Mouse (Mus musculus) ES-E14 (cell line): ENCODE measurements around the gene Cuta. TPM values are rescaled to one million over a fixed set of nuclear protein-coding genes. Genes with fewer than 3 reads are reported as not detected.

Source experiments
- DNase-seq: peaks from one replicate; pipeline ENCODE4 v3.0.0-alpha.2; 2013; ENCODE audit warnings: low read depth, low spot score
- H3K27ac ChIP-seq: 2 replicates; pipeline ENCODE4 v1.5.1; 2012; ENCODE audit warnings: low read depth, mild to moderate bottlenecking, low read length, moderate library complexity, mixed read lengths; ENCODE audit not compliant: poor library complexity, insufficient read depth, severe bottlenecking
- H3K36me3 ChIP-seq: 2 replicates; pipeline ENCODE4 v1.6.1; 2012; ENCODE audit warnings: mild to moderate bottlenecking, low read length, moderate library complexity, mixed read lengths; ENCODE audit not compliant: control insufficient read depth, poor library complexity, insufficient read depth, severe bottlenecking
- H3K4me1 ChIP-seq, 2 experiments: fragments of 150-350 bp in 1 of 2; sonication (generic) in 1 of 2; 2 replicates each; pipeline ENCODE4 v1.6.1; 2012; ENCODE audit warnings: low read length in 2 of 2, mild to moderate bottlenecking in 1 of 2, mixed read lengths in 1 of 2; ENCODE audit not compliant: control insufficient read depth in 2 of 2, insufficient read depth in 2 of 2, poor library complexity in 1 of 2
- H3K4me3 ChIP-seq, 2 experiments: fragments of 150-350 bp in 1 of 2; sonication (generic) in 1 of 2; 2 replicates each; pipeline ENCODE4 v1.5.1; 2012; ENCODE audit warnings: low read length in 2 of 2, low read depth in 1 of 2, mild to moderate bottlenecking in 1 of 2, mixed read lengths in 1 of 2; ENCODE audit not compliant: insufficient read depth in 1 of 2, poor library complexity in 1 of 2, severe bottlenecking in 1 of 2
- H3K9ac ChIP-seq: 2 replicates; pipeline ENCODE4 v1.6.1; 2012; ENCODE audit warnings: low read depth, mild to moderate bottlenecking, low read length, mixed read lengths; ENCODE audit not compliant: poor library complexity, insufficient read depth, severe bottlenecking
- H3K9me3 ChIP-seq: fragments of 150-350 bp; sonication (generic); 2 replicates; pipeline ENCODE4 v1.6.1; 2012; ENCODE audit warnings: low read depth, mild to moderate bottlenecking, low read length; ENCODE audit not compliant: control insufficient read depth, insufficient read depth
- CHD2 ChIP-seq: IDR thresholded peaks from 2 replicates; pipeline ENCODE4 v1.6.1; 2014; ENCODE audit warnings: mild to moderate bottlenecking, low read depth, low read length, inconsistent platforms
- HCFC1 ChIP-seq: IDR thresholded peaks from 2 replicates; pipeline ENCODE4 v1.6.1; 2012; ENCODE audit warnings: low read length, inconsistent platforms, borderline replicate concordance; ENCODE audit not compliant: insufficient read depth
- MAFK ChIP-seq: IDR thresholded peaks from 2 replicates; pipeline ENCODE4 v1.6.1; 2014; ENCODE audit warnings: mild to moderate bottlenecking, low read depth, low read length, inconsistent platforms; ENCODE audit not compliant: insufficient read depth
- ZC3H11A ChIP-seq: IDR thresholded peaks from 2 replicates; pipeline ENCODE4 v1.6.1; 2012; ENCODE audit warnings: low read depth, mild to moderate bottlenecking, inconsistent platforms, low read length, borderline replicate concordance
- ZNF384 ChIP-seq: IDR thresholded peaks from 2 replicates; pipeline ENCODE4 v1.6.1; 2012; ENCODE audit warnings: low read depth, low read length, inconsistent platforms
- in situ Hi-C, 2 experiments: fragments of 600-800 bp; cut with MboI; formaldehyde crosslinking; loops; one replicate each; pipeline ENCODE4 v1.15.1; 2025; ENCODE audit warnings: low sequenced_read_pairs in 2 of 2, inconsistent platforms in 1 of 2; ENCODE audit not compliant: unreplicated experiment in 2 of 2
- total RNA-seq: library from RNA; depleted of rRNA; stranded (reverse); fragments of 300-350 nt; gene quantifications from 2 replicates; pipeline ENCODE4 v1.2.3, GENCODE M21; 2012; rRNA removed

Cuta gene
- total RNA-seq, 1 experiment = 43.0 TPM

- DNase-seq = no peak
- Histone ChIP-seq H3K36me3 (no peaks in the 10 kb centered on the region), H3K9me3 (no peaks in the 10 kb centered on the region), H3K9ac (no peak overlapping the region), H3K4me3 (no peak overlapping the region), H3K4me1 (peaks cover 0 to 3% of the 10 kb centered on the region in 2 experiments; a peak in 1 of 4 replicates), H3K27ac (no peak overlapping the region)
- TF ChIP-seq ZNF384 (no peak), HCFC1 (no peak), CHD2 (no peak), ZC3H11A (no peak), MAFK (no peak)
- in situ Hi-C loops = loop anchor here in 1 of 2 experiments (25.0 kb wide), 2 partner anchors 206 to 431 kb away; no protein-coding TSS in a partner anchor
Measured at GRCm38 (mm10) chr17:26892635-26893375, 46.6 kb downstream of the Cuta start.

GRCm38 (mm10) chr17:26887926-26888325 is 51.4 kb downstream of the Cuta start:
- Histone ChIP-seq H3K9me3 (no peaks in the 10 kb centered on the region), H3K9ac (no peak overlapping the region), H3K27ac (no peak overlapping the region), H3K4me1 (peaks cover 0 to 4% of the 10 kb centered on the region in 2 experiments; a peak in 2 of 4 replicates), H3K4me3 (no peak overlapping the region), H3K36me3 (no peaks in the 10 kb centered on the region; the same call in 1 of the 2 replicates)
- TF ChIP-seq HCFC1 (no peak), ZNF384 (no peak), ZC3H11A (no peak), MAFK (no peak), CHD2 (no peak)
- in situ Hi-C loops = loop anchor here in 1 of 2 experiments (10.0 to 25.0 kb wide), 3 partner anchors 93 to 426 kb away; no protein-coding TSS in a partner anchor
- DNase-seq = no peak

DNA sequence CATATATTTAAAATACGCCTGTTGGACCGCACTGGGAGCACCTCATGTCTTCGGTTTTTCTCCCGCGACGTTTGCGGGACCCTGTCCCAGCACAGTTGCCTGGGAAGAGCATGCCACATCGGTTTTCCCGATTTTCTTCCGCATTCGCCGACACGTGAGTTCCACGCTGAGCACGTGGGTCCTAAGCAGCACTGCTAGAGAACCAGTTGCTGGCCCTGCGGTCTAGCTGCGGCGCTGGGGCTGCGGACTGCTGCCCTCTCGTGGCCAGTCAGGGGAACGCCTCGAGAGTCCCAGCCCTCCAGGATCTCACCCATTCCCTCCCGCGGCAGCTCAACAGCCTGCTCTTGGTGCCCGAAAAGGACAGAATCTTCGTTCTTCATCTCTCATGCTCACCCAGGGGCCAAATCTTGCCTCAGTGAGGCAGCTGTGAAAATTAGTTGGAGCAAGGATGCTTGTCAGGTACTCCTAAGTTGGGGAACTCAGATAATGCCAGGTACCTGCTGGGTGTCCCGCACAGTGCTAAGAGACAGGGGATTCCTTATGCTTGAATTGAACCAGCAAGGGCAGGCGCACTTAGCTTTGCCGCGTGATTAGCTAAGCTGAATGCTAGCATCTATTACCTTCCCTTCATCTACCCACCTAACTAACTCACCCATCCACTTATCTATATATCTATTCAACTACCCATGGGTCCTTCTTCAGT is 53.2 kb downstream of the Cuta start:
- Histone ChIP-seq H3K9me3 (no peaks in the 10 kb centered on the region), H3K9ac (no peak overlapping the region), H3K4me1 (peaks cover 0 to 4% of the 10 kb centered on the region in 2 experiments; a peak in 2 of 4 replicates), H3K36me3 (no peaks in the 10 kb centered on the region; the same call in 1 of the 2 replicates), H3K27ac (no peak overlapping the region), H3K4me3 (peak overlapping the region; percentile 22 to 53)
- DNase-seq = peak; percentile 75
- TF ChIP-seq MAFK = no peak
- peak; percentile 88 for TF ChIP-seq ZC3H11A
- no peak for TF ChIP-seq ZNF384
- TF ChIP-seq HCFC1 = peak; percentile 55; the same call in 1 of the 2 replicates
- TF ChIP-seq CHD2 = no peak
- in situ Hi-C loops = loop anchor here in 1 of 2 experiments (10.0 to 25.0 kb wide), 3 partner anchors 91 to 424 kb away; no protein-coding TSS in a partner anchor

- Histone ChIP-seq H3K9ac (0 out of 2 replicates have a peak overlapping the region, but pooled peaks have one; percentile 43), H3K9me3 (no peaks in the 10 kb centered on the region), H3K4me1 (peaks cover 0 to 4% of the 10 kb centered on the region in 2 experiments; a peak in 2 of 4 replicates), H3K27ac (no peak overlapping the region), H3K4me3 (0 out of 4 replicates have a peak overlapping the region, but pooled peaks of 1 of the 2 experiments have one; percentile 35), H3K36me3 (no peaks in the 10 kb centered on the region; the same call in 1 of the 2 replicates)
- in situ Hi-C loops = loop anchor here in 1 of 2 experiments (10.0 to 25.0 kb wide), 3 partner anchors 90 to 423 kb away; no protein-coding TSS in a partner anchor
- TF ChIP-seq ZNF384 = no peak
- DNase-seq = peak; percentile 63
Measured at GRCm38 (mm10) chr17:26884995-26885926, 54.1 kb downstream of the Cuta start.

Other genes with a start within 250 kb of the Cuta start
- gene Crebrf, start 223.9 kb downstream of the Cuta start, total RNA-seq = 16.6 and 36.3 TPM in 2 replicates
- 24.5 and 26.1 TPM in 2 replicates for gene Bnip1, start 158.5 kb downstream of the Cuta start, total RNA-seq
- 1.1 and 3.0 TPM in 2 replicates for gene Nkx2-5, start 94.6 kb downstream of the Cuta start, total RNA-seq
- 52.5 and 83.4 TPM in 2 replicates for gene Kifc5b, start 22.5 kb downstream of the Cuta start, total RNA-seq
- gene Phf1, start 6.5 kb downstream of the Cuta start, total RNA-seq = 9.4 and 13.3 TPM in 2 replicates
- gene Syngap1, start 1.7 kb upstream of the Cuta start, total RNA-seq = 6.6 and 10.3 TPM in 2 replicates
- gene Zbtb9, start 33.6 kb upstream of the Cuta start, total RNA-seq = 6.7 and 8.2 TPM in 2 replicates
- gene Bak1, start 89.4 kb upstream of the Cuta start, total RNA-seq = 36.4 and 53.2 TPM in 2 replicates
- 44.1 and 74.5 TPM in 2 replicates for gene Itpr3, start 117.7 kb upstream of the Cuta start, total RNA-seq
- gene Uqcc2, start 194.3 kb upstream of the Cuta start, total RNA-seq = 175 and 199 TPM in 2 replicates
- gene Ip6k3, start 228.2 kb upstream of the Cuta start, total RNA-seq = 0.27 TPM in 1 of 2 replicates, not detected in the other